Mouse (Mus musculus) kidney, embryonic 14.5 days (tissue): ENCODE measurements around the gene Piezo1. TPM values are rescaled to one million over a fixed set of nuclear protein-coding genes. Genes with fewer than 3 reads are reported as not detected.

Experiments used
- ATAC-seq: fragments of 200-750 bp; cut with Nextera tagmentation; 2 replicates; pipeline ENCODE4 v1.8.0; 2017; ENCODE audit warnings: moderate number of reproducible peaks, mild to moderate bottlenecking, moderate TSS enrichment, moderate library complexity; ENCODE audit not compliant: low FRiP score, low TSS enrichment
- H3K27ac ChIP-seq: fragments of 300-500 bp; sonication (generic); 2 replicates; pipeline ENCODE4 v1.5.1; 2014; ENCODE audit warnings: low read depth, mild to moderate bottlenecking, low read length, moderate library complexity, mixed read lengths
- H3K27me3 ChIP-seq: fragments of 300-500 bp; sonication (generic); 2 replicates; pipeline ENCODE4 v1.6.1; 2014; ENCODE audit warnings: mild to moderate bottlenecking, low read length; ENCODE audit not compliant: control insufficient read depth, insufficient read depth
- H3K36me3 ChIP-seq: fragments of 300-500 bp; sonication (generic); 2 replicates; pipeline ENCODE4 v1.6.1; 2014; ENCODE audit warnings: low read length, mixed read lengths; ENCODE audit not compliant: control insufficient read depth, insufficient read depth
- H3K4me1 ChIP-seq: fragments of 300-500 bp; sonication (generic); 2 replicates; pipeline ENCODE4 v1.6.1; 2014; ENCODE audit warnings: low read length, mixed read lengths; ENCODE audit not compliant: control insufficient read depth, insufficient read depth
- H3K4me2 ChIP-seq: fragments of 300-500 bp; sonication (generic); replicated peaks from 2 replicates; pipeline ENCODE4 v1.6.1; 2014; ENCODE audit warnings: low read depth, mild to moderate bottlenecking, low read length
- H3K4me3 ChIP-seq: fragments of 300-500 bp; sonication (generic); 2 replicates; pipeline ENCODE4 v1.5.1; 2014; ENCODE audit warnings: mild to moderate bottlenecking, low read length
- H3K9ac ChIP-seq: fragments of 300-500 bp; sonication (generic); 2 replicates; pipeline ENCODE4 v1.6.1; 2014; ENCODE audit warnings: low read depth, mild to moderate bottlenecking, low read length, moderate library complexity
- H3K9me3 ChIP-seq: fragments of 300-500 bp; sonication (generic); 2 replicates; pipeline ENCODE4 v1.6.1; 2016; ENCODE audit warnings: low read length; ENCODE audit not compliant: control insufficient read depth
- WGBS: fragments of 180-500 bp; shearing (Covaris S2); extraction: QIAGEN DNeasy Blood & Tissue Kit; methylation state at CpG from one replicate; pipeline ENCODE4 v1.1.7; 2014; 5-methylcytosine and 5-hydroxymethylcytosine counted together
- polyA plus RNA-seq: library from polyadenylated mRNA; unstranded; fragments of >200 nt; fragmentation: Nextera tagmentation; extraction: Ambion mirVana; gene quantifications from 2 replicates; pipeline ENCODE4 v1.2.1, GENCODE M21; 2014

The Piezo1 gene
- polyA plus RNA-seq, 1 experiment from 2014 or later = 17.9 TPM

- 8% methylated on average over 16 of the region's 16 CpGs for WGBS
- Histone ChIP-seq H3K9ac (peak overlapping the region; percentile 93), H3K36me3 (peaks cover 37% of the 10 kb centered on the region), H3K9me3 (no peaks in the 10 kb centered on the region), H3K4me1 (peaks cover 16% of the 10 kb centered on the region), H3K27ac (peak overlapping the region; percentile 52; the same call in 1 of the 2 replicates), H3K4me2 (peak overlapping the region; percentile 91), H3K27me3 (no peaks in the 10 kb centered on the region), H3K4me3 (peak overlapping the region; percentile 99)
- ATAC-seq = 0 out of 2 replicates have a peak, but pooled peaks have one; percentile 17
Observed at GRCm38 (mm10) chr8:122474951-122475560, 76.1 kb downstream of the Piezo1 start.

GRCm38 (mm10) chr8:122473911-122474421 is 77.2 kb downstream of the Piezo1 start:
- Histone ChIP-seq H3K9me3 (no peaks in the 10 kb centered on the region), H3K4me3 (no peak overlapping the region), H3K4me1 (peaks cover 16% of the 10 kb centered on the region), H3K36me3 (peaks cover 32% of the 10 kb centered on the region), H3K27ac (no peak overlapping the region), H3K4me2 (no peak overlapping the region), H3K27me3 (no peaks in the 10 kb centered on the region), H3K9ac (no peak overlapping the region)
- no peak for ATAC-seq
- WGBS = 88% methylated on average over 8 of the region's 8 CpGs

GRCm38 (mm10) chr8:122470691-122471090 is 80.4 kb downstream of the Piezo1 start:
- no peak overlapping the region for H3K4me3 ChIP-seq
- WGBS = 84% methylated on average over 5 of the region's 5 CpGs
- no peak overlapping the region for H3K4me2 ChIP-seq
- no peaks in the 10 kb centered on the region for H3K27me3 ChIP-seq
- peaks cover 10% of the 10 kb centered on the region for H3K4me1 ChIP-seq
- no peak overlapping the region for H3K9ac ChIP-seq
- ATAC-seq = no peak
- no peak overlapping the region for H3K27ac ChIP-seq
- no peaks in the 10 kb centered on the region for H3K9me3 ChIP-seq
- H3K36me3 ChIP-seq = peaks cover 40% of the 10 kb centered on the region

GRCm38 (mm10) chr8:122469965-122470364 is 81.2 kb downstream of the Piezo1 start:
- Histone ChIP-seq H3K9ac (no peak overlapping the region), H3K36me3 (peaks cover 40% of the 10 kb centered on the region), H3K9me3 (no peaks in the 10 kb centered on the region), H3K27ac (no peak overlapping the region), H3K4me1 (peaks cover 7% of the 10 kb centered on the region), H3K4me3 (no peak overlapping the region), H3K4me2 (no peak overlapping the region), H3K27me3 (no peaks in the 10 kb centered on the region)
- WGBS = 82% methylated on average over 10 of the region's 10 CpGs
- no peak for ATAC-seq

- Histone ChIP-seq H3K27ac (no peak overlapping the region), H3K27me3 (no peaks in the 10 kb centered on the region), H3K9ac (no peak overlapping the region), H3K36me3 (peaks cover 40% of the 10 kb centered on the region), H3K4me2 (no peak overlapping the region), H3K4me1 (peaks cover 2% of the 10 kb centered on the region; the same call in 1 of the 2 replicates), H3K9me3 (no peaks in the 10 kb centered on the region), H3K4me3 (no peak overlapping the region)
- no peak for ATAC-seq
- 72% methylated on average over 6 of the region's 6 CpGs for WGBS
Observed at GRCm38 (mm10) chr8:122469407-122469806, 81.7 kb downstream of the Piezo1 start.

- Histone ChIP-seq H3K36me3 (peaks cover 36% of the 10 kb centered on the region), H3K9me3 (no peaks in the 10 kb centered on the region), H3K27ac (no peak overlapping the region), H3K9ac (no peak overlapping the region), H3K4me3 (no peak overlapping the region), H3K27me3 (no peaks in the 10 kb centered on the region), H3K4me2 (no peak overlapping the region), H3K4me1 (no peaks in the 10 kb centered on the region)
- WGBS = 93% methylated on average over 13 of the region's 13 CpGs
- no peak for ATAC-seq
Observed at GRCm38 (mm10) chr8:122467816-122468215, 83.3 kb downstream of the Piezo1 start.

- peaks cover 28% of the 10 kb centered on the region for H3K36me3 ChIP-seq
Observed at GRCm38 (mm10) chr8:122464985-122465384, 86.1 kb downstream of the Piezo1 start.

GRCm38 (mm10) chr8:122463651-122464640 is 87.2 kb downstream of the Piezo1 start:
- no peak for ATAC-seq
- H3K27ac ChIP-seq = no peak overlapping the region
- H3K27me3 ChIP-seq = peaks cover 21% of the 10 kb centered on the region
- H3K9ac ChIP-seq = no peak overlapping the region
- H3K4me2 ChIP-seq = no peak overlapping the region
- H3K9me3 ChIP-seq = no peaks in the 10 kb centered on the region
- H3K36me3 ChIP-seq = peaks cover 21% of the 10 kb centered on the region
- WGBS = 60% methylated on average over 12 of the region's 12 CpGs
- H3K4me3 ChIP-seq = no peak overlapping the region
- H3K4me1 ChIP-seq = peaks cover 9% of the 10 kb centered on the region; the same call in 1 of the 2 replicates

More at GRCm38 (mm10) chr8:122464985-122465384, 86.1 kb downstream of the Piezo1 start:
- Histone ChIP-seq H3K4me2 (no peak overlapping the region), H3K9me3 (no peaks in the 10 kb centered on the region), H3K9ac (no peak overlapping the region), H3K27me3 (peaks cover 12% of the 10 kb centered on the region), H3K27ac (no peak overlapping the region), H3K4me3 (no peak overlapping the region), H3K4me1 (peaks cover 9% of the 10 kb centered on the region; the same call in 1 of the 2 replicates)
- WGBS = 60% methylated on average over 7 of the region's 7 CpGs
- no peak for ATAC-seq
